Mouse (Mus musculus): ENCODE results near the gene 1700015F17Rik.

The 1700015F17Rik gene

GRCm38 (mm10) chr5:5431746-5432438 lies 47.1 kb downstream of the 1700015F17Rik start:
- in situ Hi-C loops (cut with MboI, MseI) = no loop called here

DNA sequence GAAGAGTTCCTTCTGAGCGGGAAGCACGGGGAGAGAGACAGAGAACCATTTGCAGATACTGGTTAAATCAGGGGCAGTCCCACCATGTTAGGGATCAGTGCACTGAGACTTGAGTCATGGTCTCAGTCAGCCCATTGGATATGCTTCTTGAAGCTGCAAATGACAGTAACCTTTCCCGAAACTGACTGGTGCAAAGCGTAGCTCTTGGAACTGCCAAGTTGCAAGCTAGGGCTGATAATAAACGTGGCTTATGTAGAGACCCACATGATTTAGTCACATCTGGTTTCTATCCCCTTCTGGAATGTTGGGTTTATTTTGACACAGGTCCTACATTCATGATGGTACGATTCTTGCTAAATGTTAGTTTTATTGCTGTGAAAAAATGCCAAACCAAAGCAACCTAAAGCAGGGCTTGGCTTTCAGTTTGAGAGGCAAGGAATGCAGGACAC lies 55.2 kb downstream of the 1700015F17Rik start:
- in situ Hi-C loops (cut with MboI, MseI) = no loop called here

DNA sequence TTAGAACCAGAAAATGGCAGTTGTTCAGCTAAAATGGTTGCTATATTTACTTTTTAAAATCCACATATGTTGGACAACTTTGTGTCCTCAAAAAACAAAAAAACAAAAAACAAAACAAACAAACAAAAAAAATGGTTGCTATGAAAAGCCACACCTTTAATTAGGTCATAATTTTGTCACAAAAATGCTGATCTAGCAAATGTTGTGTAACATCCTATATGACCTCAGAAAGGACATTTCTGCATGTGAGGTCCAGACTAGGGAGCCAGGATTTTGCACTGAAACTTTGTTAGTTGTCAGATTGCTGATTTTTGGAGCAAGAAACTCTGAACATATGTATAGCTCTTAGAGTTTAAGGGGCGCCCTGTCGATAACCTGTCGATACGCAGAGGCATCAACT lies 55.9 kb downstream of the 1700015F17Rik start:
- in situ Hi-C loops (cut with MboI, MseI) = no loop called here

DNA sequence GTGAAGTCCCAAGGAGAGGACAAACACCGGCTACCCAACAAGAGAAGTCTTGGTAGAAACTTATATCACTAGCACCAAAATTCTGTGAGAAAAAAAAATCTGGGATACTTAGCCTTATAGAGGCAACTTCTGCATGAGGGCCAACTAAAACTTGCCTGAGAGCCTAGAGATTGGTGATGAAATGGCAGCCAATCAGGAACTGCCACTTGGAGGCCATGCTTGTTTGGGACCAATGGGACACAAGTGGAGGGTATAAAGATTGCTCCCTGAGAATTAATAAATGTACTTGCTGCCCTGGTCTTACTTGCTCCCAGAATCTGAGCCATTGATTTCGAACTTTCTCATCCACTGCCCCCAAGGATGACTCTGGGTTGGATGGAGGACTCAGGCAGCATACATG lies 57.5 kb downstream of the 1700015F17Rik start:
- in situ Hi-C loops (cut with MboI, MseI) = no loop called here

- in situ Hi-C loops (cut with MboI, MseI) = no loop called here
These were observed 58.9 kb downstream of the 1700015F17Rik start, which contains the start of gene Cdk14 for GRCm38 (mm10) chr5:5419992-5420455. Cdk14 (minus strand) TSS chr5:5420312.

DNA sequence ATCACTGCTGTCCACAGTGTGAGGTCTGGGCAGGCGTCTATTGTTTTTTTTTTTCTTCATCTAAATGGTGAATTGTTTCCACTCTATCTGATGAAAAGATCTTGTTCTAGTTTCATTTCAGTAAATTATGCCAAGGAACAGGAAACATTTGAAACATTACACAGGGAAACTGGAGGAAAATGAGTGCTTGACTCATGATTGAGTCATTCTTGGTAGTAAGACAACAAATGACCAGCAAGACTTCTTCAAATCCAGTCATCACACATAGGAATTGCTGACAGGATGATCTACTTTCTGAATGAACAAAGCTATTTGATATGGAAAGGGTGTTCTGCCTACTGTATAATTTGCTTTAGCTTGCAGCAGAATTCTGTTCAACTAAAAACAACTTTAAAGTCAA lies 59.7 kb downstream of the 1700015F17Rik start:
- in situ Hi-C loops (cut with MboI, MseI) = no loop called here

GRCm38 (mm10) chr5:5414835-5415234 lies 64.1 kb downstream of the 1700015F17Rik start:
- in situ Hi-C loops (cut with MboI, MseI) = no loop called here

DNA sequence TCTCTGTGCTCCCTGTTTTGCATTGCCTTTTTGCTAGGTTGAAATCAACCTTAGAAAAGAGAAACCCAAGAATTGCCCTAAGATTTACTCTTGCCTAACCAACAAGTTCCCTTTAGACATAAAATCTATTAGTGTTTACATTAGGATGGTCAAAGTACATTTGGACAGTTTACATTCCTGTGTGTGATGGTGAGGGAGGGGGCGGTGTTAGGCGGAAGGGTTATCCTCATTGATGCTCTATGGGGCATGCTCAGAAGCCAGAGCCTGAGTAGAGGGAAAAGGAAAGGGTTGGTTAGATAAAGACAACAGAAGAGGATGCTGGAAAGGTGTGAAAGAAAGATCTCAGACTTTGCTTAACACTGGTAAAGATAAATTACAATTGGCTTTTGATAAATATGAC lies 67.1 kb downstream of the 1700015F17Rik start:
- in situ Hi-C loops (cut with MboI, MseI) = no loop called here

DNA sequence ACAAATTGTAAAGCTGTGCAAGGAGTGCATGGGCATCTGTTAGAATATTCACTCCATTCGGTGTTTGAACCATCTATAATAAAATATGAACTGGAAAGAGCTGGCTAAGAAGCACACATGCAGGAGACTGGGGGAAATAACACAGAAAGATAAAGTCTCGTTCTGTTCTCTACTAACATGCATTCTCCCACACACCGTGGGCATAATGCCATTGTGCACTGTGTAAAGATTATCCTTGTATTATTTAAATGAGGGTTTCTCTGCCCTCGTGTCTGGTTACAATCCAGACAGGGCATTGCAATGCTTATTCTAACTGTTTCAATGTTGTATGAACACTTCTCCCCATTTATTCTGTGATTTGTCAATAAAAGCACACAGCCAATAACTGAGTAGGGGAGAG lies 77.0 kb downstream of the 1700015F17Rik start:
- in situ Hi-C loops (cut with MboI, MseI) = no loop called here

GRCm38 (mm10) chr5:5392786-5393185 lies 86.2 kb downstream of the 1700015F17Rik start:
- in situ Hi-C loops (cut with MboI, MseI) = no loop called here

Data from T-helper 1 cell (primary cell).